Mouse (Mus musculus): ENCODE data around the gene Phkb.

The Phkb gene

GRCm38 (mm10) chr8:85936148-85936547, 95.4 kb downstream of the Phkb start:
- no peak for DNase-seq (ENCODE audit: extremely low read depth, insufficient read length, low spot score)

- no peak for DNase-seq (ENCODE audit: extremely low read depth, insufficient read length, low spot score)
Measured at GRCm38 (mm10) chr8:85937343-85937742, 96.6 kb downstream of the Phkb start.

- DNase-seq (ENCODE audit: extremely low read depth, insufficient read length, low spot score) = no peak
Measured at GRCm38 (mm10) chr8:85944820-85945219, 104.1 kb downstream of the Phkb start.

GRCm38 (mm10) chr8:85958391-85958790, 117.6 kb downstream of the Phkb start:
- no peak for DNase-seq (ENCODE audit: extremely low read depth, insufficient read length, low spot score)

- no peak for DNase-seq (ENCODE audit: extremely low read depth, insufficient read length, low spot score)
Measured at GRCm38 (mm10) chr8:85959880-85960279, 119.1 kb downstream of the Phkb start.

- no peak for DNase-seq (ENCODE audit: extremely low read depth, insufficient read length, low spot score)
Measured at GRCm38 (mm10) chr8:85977588-85978077, 136.9 kb downstream of the Phkb start.

GRCm38 (mm10) chr8:85992911-85993310, 152.2 kb downstream of the Phkb start:
- DNase-seq (ENCODE audit: extremely low read depth, insufficient read length, low spot score) = no peak

GRCm38 (mm10) chr8:85993661-85994060, 152.9 kb downstream of the Phkb start:
- DNase-seq (ENCODE audit: extremely low read depth, insufficient read length, low spot score) = no peak

GRCm38 (mm10) chr8:85995971-85996370, 155.2 kb downstream of the Phkb start:
- no peak for DNase-seq (ENCODE audit: extremely low read depth, insufficient read length, low spot score)

GRCm38 (mm10) chr8:86006485-86006884, 165.7 kb downstream of the Phkb start:
- no peak for DNase-seq (ENCODE audit: extremely low read depth, insufficient read length, low spot score)

- DNase-seq (ENCODE audit: extremely low read depth, insufficient read length, low spot score) = no peak
Measured at GRCm38 (mm10) chr8:86016806-86017205, 176.0 kb downstream of the Phkb start.

- DNase-seq (ENCODE audit: extremely low read depth, insufficient read length, low spot score) = no peak
Measured at GRCm38 (mm10) chr8:86028646-86029312, 188.0 kb downstream of the Phkb start.

GRCm38 (mm10) chr8:86029451-86029850, 188.7 kb downstream of the Phkb start:
- DNase-seq (ENCODE audit: extremely low read depth, insufficient read length, low spot score) = no peak

GRCm38 (mm10) chr8:86034662-86035365, 194.1 kb downstream of the Phkb start:
- no peak for DNase-seq (ENCODE audit: extremely low read depth, insufficient read length, low spot score)

GRCm38 (mm10) chr8:86035371-86035770, 194.6 kb downstream of the Phkb start:
- no peak for DNase-seq (ENCODE audit: extremely low read depth, insufficient read length, low spot score)

GRCm38 (mm10) chr8:86038462-86038861, 197.7 kb downstream of the Phkb start:
- DNase-seq (ENCODE audit: extremely low read depth, insufficient read length, low spot score) = no peak

GRCm38 (mm10) chr8:86042049-86042448, 201.3 kb downstream of the Phkb start:
- no peak for DNase-seq (ENCODE audit: extremely low read depth, insufficient read length, low spot score)

GRCm38 (mm10) chr8:86050882-86051281, 210.1 kb downstream of the Phkb start:
- no peak for DNase-seq (ENCODE audit: extremely low read depth, insufficient read length, low spot score)

- DNase-seq (ENCODE audit: extremely low read depth, insufficient read length, low spot score) = no peak
Measured at GRCm38 (mm10) chr8:86052003-86052402, 211.2 kb downstream of the Phkb start.

GRCm38 (mm10) chr8:86058618-86059017, 217.9 kb downstream of the Phkb start:
- no peak for DNase-seq (ENCODE audit: extremely low read depth, insufficient read length, low spot score)

GRCm38 (mm10) chr8:86059130-86059529, 218.4 kb downstream of the Phkb start:
- no peak for DNase-seq (ENCODE audit: extremely low read depth, insufficient read length, low spot score)

GRCm38 (mm10) chr8:86063411-86063810, 222.7 kb downstream of the Phkb start:
- no peak for DNase-seq (ENCODE audit: extremely low read depth, insufficient read length, low spot score)

Measured in 3134 (cell line).